Mouse (Mus musculus) hindbrain, embryonic 11.5 days (tissue): Measurements from ENCODE around the gene Mapk3. TPM values are rescaled to one million over a fixed set of nuclear protein-coding genes. Genes with fewer than 3 reads are reported as not detected.
"Not testable (repeated sequence)": the region's sequence is repeated elsewhere in the genome, so short reads cannot be mapped to it uniquely, and the experiment has no call there.

Experiments used
- ATAC-seq: fragments of 200-750 bp; cut with Nextera tagmentation; 2 replicates; pipeline ENCODE4 v1.8.0; 2017; ENCODE audit warnings: mild to moderate bottlenecking, moderate TSS enrichment, moderate library complexity; ENCODE audit not compliant: low FRiP score
- DNase-seq: peaks from one replicate; pipeline ENCODE4 v3.0.0-alpha.2; 2015; ENCODE audit warnings: low spot score
- H3K27ac ChIP-seq: fragments of 300-500 bp; sonication (generic); 2 replicates; pipeline ENCODE4 v1.5.1; 2014; ENCODE audit warnings: mild to moderate bottlenecking, low read depth, low read length
- H3K27me3 ChIP-seq: fragments of 300-500 bp; sonication (generic); 2 replicates; pipeline ENCODE4 v1.6.1; 2014; ENCODE audit warnings: mild to moderate bottlenecking, low read length, moderate library complexity, mixed read lengths; ENCODE audit not compliant: control insufficient read depth, insufficient read depth
- H3K36me3 ChIP-seq: fragments of 300-500 bp; sonication (generic); 2 replicates; pipeline ENCODE4 v1.6.1; 2014; ENCODE audit warnings: mild to moderate bottlenecking, low read length, moderate library complexity, mixed read lengths; ENCODE audit not compliant: control insufficient read depth, insufficient read depth
- H3K4me1 ChIP-seq: fragments of 300-500 bp; sonication (generic); replicated peaks from 2 replicates; pipeline ENCODE4 v1.6.1; 2014; ENCODE audit warnings: low read length, mixed read lengths; ENCODE audit not compliant: control insufficient read depth, insufficient read depth
- H3K4me2 ChIP-seq: fragments of 300-500 bp; sonication (generic); replicated peaks from 2 replicates; pipeline ENCODE4 v1.6.1; 2014; ENCODE audit warnings: mild to moderate bottlenecking, low read depth, low read length
- H3K4me3 ChIP-seq: fragments of 300-500 bp; sonication (generic); 2 replicates; pipeline ENCODE4 v1.5.1; 2014; ENCODE audit warnings: low read depth, low read length
- H3K9ac ChIP-seq: fragments of 300-500 bp; sonication (generic); 2 replicates; pipeline ENCODE4 v1.6.1; 2014; ENCODE audit warnings: low read depth, low read length
- H3K9me3 ChIP-seq: fragments of 300-500 bp; sonication (generic); 2 replicates; pipeline ENCODE4 v1.6.1; 2016; ENCODE audit warnings: low read length; ENCODE audit not compliant: control insufficient read depth
- WGBS: fragments of 180-500 bp; shearing (Covaris S2); extraction: QIAGEN DNeasy Blood & Tissue Kit; methylation state at CpG from one replicate; pipeline ENCODE4 v1.1.7; 2014; 5-methylcytosine and 5-hydroxymethylcytosine counted together
- polyA plus RNA-seq: library from polyadenylated mRNA; unstranded; fragments of >200 nt; fragmentation: Nextera tagmentation; extraction: Ambion mirVana; gene quantifications from 2 replicates; pipeline ENCODE4 v1.2.1, GENCODE M21; 2014

The Mapk3 gene
- polyA plus RNA-seq, 1 experiment from 2014 or later: 51.8 TPM

- H3K4me2 ChIP-seq: peak within 1 kb of the TSS; percentile 95
- peak within 1 kb of the TSS; percentile 85 for H3K9ac ChIP-seq
- under 1% methylated on average over 28 of the region's 37 CpGs for WGBS
- peak; percentile 85 for ATAC-seq
- no peaks in the 10 kb centered on the region for H3K27me3 ChIP-seq
- DNase-seq: peak; percentile 92
- H3K4me1 ChIP-seq: peaks cover 10% of the 10 kb centered on the region
- peak within 1 kb of the TSS; percentile 71 for H3K27ac ChIP-seq
- H3K36me3 ChIP-seq: no peaks in the 10 kb centered on the region
- no peaks in the 10 kb centered on the region for H3K9me3 ChIP-seq
- H3K4me3 ChIP-seq: peak within 1 kb of the TSS; percentile 56
These were observed 17.2 kb downstream of the Mapk3 start, which contains the start of gene Ypel3 for GRCm38 (mm10) chr7:126776598-126777057. TSS of gene Ypel3 (plus strand) at chr7:126776955.

DNA sequence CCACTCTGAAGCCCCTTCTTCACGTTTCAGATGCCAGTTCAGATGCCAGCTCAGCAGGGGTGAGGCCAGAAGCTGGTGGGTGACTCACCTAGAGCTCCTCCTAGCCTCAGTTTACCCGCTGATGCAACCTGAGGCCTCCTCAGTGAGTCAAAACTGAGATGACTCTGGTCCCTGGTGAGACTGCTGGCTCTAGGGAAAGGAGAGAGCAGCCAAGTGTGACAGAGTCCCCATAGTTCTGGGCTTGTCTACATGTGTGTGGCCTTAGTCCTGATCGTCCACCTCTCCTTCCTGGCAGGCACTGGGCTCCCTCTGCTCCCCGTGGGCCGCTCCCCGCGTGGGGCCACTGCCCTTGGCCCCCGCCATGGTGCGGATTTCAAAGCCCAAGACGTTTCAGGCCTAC lies 18.1 kb downstream of the Mapk3 start:
- ATAC-seq (no peak), DNase-seq (no peak)
- Histone ChIP-seq H3K9me3 (no peaks in the 10 kb centered on the region), H3K27ac (peak overlapping the region; percentile 42; the same call in 1 of the 2 replicates), H3K27me3 (no peaks in the 10 kb centered on the region), H3K9ac (peak overlapping the region; percentile 85), H3K4me1 (peaks cover 10% of the 10 kb centered on the region), H3K36me3 (no peaks in the 10 kb centered on the region), H3K4me3 (peak overlapping the region; percentile 56), H3K4me2 (peak overlapping the region; percentile 95)
- WGBS: 40% methylated on average over 7 of the region's 10 CpGs

DNA sequence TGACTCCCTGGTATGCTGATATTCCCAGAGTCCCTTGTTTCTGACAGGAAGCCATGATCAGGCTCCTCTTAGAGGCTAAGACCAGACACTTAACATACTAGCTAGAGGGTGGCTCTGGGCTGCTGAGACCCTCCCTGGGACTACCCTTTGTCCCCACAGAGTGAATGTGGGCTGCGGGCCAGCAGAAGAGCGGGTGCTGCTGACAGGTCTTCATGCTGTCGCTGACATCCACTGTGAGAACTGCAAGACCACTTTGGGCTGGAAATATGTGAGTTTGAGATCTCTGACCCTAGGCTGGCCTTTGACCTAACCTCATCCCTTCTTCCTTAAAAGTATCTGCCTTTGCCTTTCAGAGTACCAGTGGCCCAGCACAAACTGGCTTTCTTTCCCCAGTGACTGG lies 18.7 kb downstream of the Mapk3 start:
- Histone ChIP-seq H3K9ac (no peak overlapping the region), H3K36me3 (no peaks in the 10 kb centered on the region), H3K27ac (no peak overlapping the region), H3K4me1 (peaks cover 10% of the 10 kb centered on the region), H3K4me3 (no peak overlapping the region), H3K9me3 (no peaks in the 10 kb centered on the region), H3K27me3 (no peaks in the 10 kb centered on the region), H3K4me2 (0 out of 2 replicates have a peak overlapping the region, but pooled peaks have one; percentile 95)
- 72% methylated on average over 3 of the region's 3 CpGs for WGBS
- no peak for DNase-seq
- ATAC-seq: no peak

GRCm38 (mm10) chr7:126779101-126779500 lies 19.7 kb downstream of the Mapk3 start:
- not testable (repeated sequence) for ATAC-seq, H3K9me3 ChIP-seq, H3K36me3 ChIP-seq, H3K4me2 ChIP-seq, H3K27ac ChIP-seq, DNase-seq, H3K27me3 ChIP-seq, H3K4me3 ChIP-seq, H3K4me1 ChIP-seq, H3K9ac ChIP-seq
- 95% methylated on average over 7 of the region's 7 CpGs for WGBS

DNA sequence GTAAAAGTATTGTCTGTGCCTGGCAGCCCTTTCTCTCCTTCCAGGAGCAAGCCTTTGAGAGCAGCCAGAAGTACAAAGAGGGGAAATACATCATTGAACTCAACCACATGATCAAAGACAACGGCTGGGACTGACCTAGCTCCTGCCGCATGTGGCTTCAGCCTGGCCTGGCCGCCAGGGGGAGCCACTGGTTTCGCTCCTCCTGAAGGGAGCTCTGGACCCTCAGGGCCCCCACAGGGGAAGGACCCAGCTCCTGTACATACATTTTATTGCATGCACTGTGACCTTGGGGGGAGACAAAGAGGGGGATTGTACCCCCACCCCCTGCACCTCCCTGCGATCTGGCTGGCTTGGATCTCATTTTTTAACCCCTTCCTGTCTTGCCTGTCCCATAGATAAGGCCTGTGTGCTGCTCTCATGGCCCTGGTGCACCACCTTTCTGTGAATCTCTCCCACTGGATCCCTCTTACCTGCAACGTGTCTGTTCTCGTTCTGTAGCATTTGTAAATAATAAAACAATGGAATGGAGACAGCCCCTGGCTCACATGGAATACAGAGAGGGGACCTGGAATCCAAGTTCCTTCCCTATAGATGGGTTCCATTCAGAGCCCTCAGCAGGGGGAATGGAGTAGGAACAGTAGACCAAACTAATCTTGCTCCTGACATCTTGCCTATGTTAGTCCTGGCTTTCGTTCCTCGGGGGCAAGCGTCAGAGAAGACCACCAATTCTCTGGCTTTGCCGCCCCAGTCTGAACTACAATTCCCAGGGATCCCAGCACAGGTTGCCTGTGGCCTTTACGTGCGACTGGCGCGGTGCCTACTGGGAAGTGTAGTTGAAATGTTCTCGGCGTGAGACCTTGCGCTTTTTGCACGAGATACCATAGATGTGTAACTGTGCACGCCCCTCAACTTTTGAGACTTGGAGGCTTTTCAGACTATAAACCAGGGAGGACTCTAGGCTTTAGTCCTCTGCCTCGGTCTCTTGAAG lies 20.9 kb downstream of the Mapk3 start:
- H3K9ac ChIP-seq: peak overlapping the region; percentile 34
- WGBS: under 1% methylated on average over 21 of the region's 21 CpGs
- H3K9me3 ChIP-seq: no peaks in the 10 kb centered on the region
- DNase-seq (peak; percentile 96), ATAC-seq (peak; percentile 77)
- no peaks in the 10 kb centered on the region for H3K27me3 ChIP-seq
- peaks cover 10% of the 10 kb centered on the region for H3K4me1 ChIP-seq
- peak overlapping the region; percentile 77 for H3K27ac ChIP-seq
- H3K36me3 ChIP-seq: peaks cover 6% of the 10 kb centered on the region; the same call in 1 of the 2 replicates
- peak overlapping the region; percentile 92 for H3K4me2 ChIP-seq
- H3K4me3 ChIP-seq: peak overlapping the region; percentile 43

DNA sequence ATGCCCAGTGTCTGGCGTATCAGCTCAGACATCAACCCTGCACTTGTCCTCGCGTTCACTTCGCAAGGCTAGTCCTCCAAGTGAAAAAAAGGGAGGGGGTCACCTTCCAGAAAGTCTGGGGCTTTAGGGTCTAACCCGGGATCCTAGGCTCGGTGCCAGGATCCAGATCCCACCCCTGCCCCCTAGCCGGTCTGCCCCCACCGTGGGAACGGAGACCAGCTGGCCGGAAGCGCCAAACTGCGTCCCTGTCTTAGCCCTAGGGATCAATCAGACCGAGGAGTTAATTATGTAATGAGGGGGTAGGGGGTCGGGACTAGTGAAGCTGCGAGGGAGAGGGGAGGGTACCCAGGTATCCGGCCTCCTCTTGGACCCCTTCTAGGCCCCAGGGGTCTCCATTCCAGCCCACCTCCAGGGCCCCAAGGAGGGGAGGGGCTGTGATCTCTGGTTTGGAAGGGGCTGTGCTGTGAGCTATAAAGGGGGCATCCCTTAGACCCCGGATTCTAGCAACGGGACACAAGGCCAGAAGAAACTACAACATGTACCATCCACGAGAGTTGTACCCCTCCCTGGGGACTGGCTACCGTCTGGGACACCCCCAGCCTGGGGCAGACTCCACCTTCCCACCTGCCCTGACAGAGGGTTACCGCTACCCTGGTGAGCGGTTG lies 21.7 kb downstream of the Mapk3 start, which contains the start of gene Tbx6:
Tbx6 (plus strand) TSS at position 513 of the 665 bp plus-strand sequence.
- H3K9me3 ChIP-seq: no peaks in the 10 kb centered on the region
- peak within 1 kb of the TSS; percentile 92 for H3K4me2 ChIP-seq
- ATAC-seq (peak; percentile 30), DNase-seq (no peak)
- H3K4me1 ChIP-seq: peaks cover 5% of the 10 kb centered on the region
- peak within 1 kb of the TSS; percentile 34 for H3K9ac ChIP-seq
- 7% methylated on average over 22 of the region's 22 CpGs for WGBS
- no peaks in the 10 kb centered on the region for H3K27me3 ChIP-seq
- H3K36me3 ChIP-seq: peaks cover 7% of the 10 kb centered on the region; the same call in 1 of the 2 replicates
- H3K4me3 ChIP-seq: peak within 1 kb of the TSS; percentile 43
- H3K27ac ChIP-seq: peak within 1 kb of the TSS; percentile 77

DNA sequence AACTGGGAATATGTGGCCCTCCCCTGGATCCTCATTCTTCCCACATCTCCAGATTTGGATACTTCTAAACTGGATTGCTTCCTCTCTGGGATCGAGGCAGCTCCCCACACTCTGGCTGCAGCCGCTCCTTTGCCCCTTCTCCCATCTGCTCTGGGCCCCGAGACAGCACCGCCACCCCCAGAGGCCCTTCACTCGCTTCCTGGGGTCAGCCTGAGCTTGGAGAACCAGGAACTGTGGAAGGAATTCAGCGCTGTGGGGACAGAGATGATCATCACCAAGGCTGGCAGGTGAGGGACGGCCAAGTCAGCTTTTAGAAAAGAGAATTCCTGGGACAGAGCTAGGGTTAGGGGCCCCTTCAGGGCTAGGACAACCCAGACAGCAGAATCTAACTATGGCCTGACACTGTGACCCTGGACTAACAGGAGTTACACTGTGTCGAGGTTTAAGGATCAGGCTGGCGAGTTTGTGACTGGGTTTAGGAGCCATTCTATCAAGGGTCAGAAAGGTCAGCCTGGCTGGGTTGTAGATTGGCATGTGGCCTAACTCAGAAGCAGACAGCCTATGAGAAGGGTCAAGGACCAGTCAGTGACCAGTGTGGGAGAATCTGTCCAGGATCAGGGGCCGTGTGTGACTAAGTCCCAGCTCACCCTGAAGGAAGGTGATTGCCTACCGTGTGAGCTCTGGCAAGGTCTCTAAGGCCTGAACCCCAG lies 22.4 kb downstream of the Mapk3 start:
- Histone ChIP-seq H3K9ac (no peak overlapping the region; the same call in 1 of the 2 replicates), H3K4me2 (peak overlapping the region; percentile 92), H3K27me3 (no peaks in the 10 kb centered on the region), H3K9me3 (no peaks in the 10 kb centered on the region), H3K4me3 (no peak overlapping the region), H3K4me1 (peaks cover 4% of the 10 kb centered on the region; the same call in 1 of the 2 replicates), H3K27ac (no peak overlapping the region), H3K36me3 (peaks cover 7% of the 10 kb centered on the region; the same call in 1 of the 2 replicates)
- ATAC-seq (no peak), DNase-seq (no peak)
- WGBS: 34% methylated on average over 11 of the region's 11 CpGs

- ATAC-seq: no peak
- no peaks in the 10 kb centered on the region for H3K27me3 ChIP-seq
- H3K36me3 ChIP-seq: peaks cover 8% of the 10 kb centered on the region; the same call in 1 of the 2 replicates
- DNase-seq: no peak
- no peak overlapping the region for H3K9ac ChIP-seq
- no peak overlapping the region for H3K4me2 ChIP-seq
- peaks cover 2% of the 10 kb centered on the region; the same call in 1 of the 2 replicates for H3K4me1 ChIP-seq
- no peak overlapping the region for H3K4me3 ChIP-seq
- H3K9me3 ChIP-seq: no peaks in the 10 kb centered on the region
- H3K27ac ChIP-seq: no peak overlapping the region
- WGBS: 90% methylated on average over 13 of the region's 13 CpGs
These were observed 23.3 kb downstream of the Mapk3 start for GRCm38 (mm10) chr7:126782693-126783092.
